22 mouse cellular contexts compared by ENCODE assay signal in genomic region chr9:62246380-62246942, GRCm38 (mm10). TPM values are rescaled to one million over a fixed set of nuclear protein-coding genes. Genes with fewer than 3 reads are reported as not detected.
DNase-seq lines count a peak whose midpoint lies in the region; ATAC-seq and TF ChIP-seq lines count a peak whose summit lies in the region.
"Had no signal": no experiment of that assay in that cellular context is flagged by ENCODE, and none has a peak within 500 bp of the region (broad histone marks: within the 10 kb centered on the region; RNA-seq: fewer than 3 reads in every experiment).

No protein-coding gene starts in this region.

- H3K27ac ChIP-seq in hindbrain, embryonic 15.5 days (replicated peaks): 0 out of 2 replicates have a peak overlapping the region, but pooled peaks have one; percentile 32
- no peak overlapping the region for H3K27ac ChIP-seq in hindbrain, embryonic 10.5 days
- peak overlapping the region; percentile 8; the same call in 1 of the 2 replicates for H3K27ac ChIP-seq in midbrain, embryonic 12.5 days (replicated peaks)
- H3K27ac ChIP-seq in midbrain, embryonic 11.5 days (ENCODE audit: low read depth, low read length): no peak overlapping the region; the same call in 1 of the 2 replicates
- H3K27ac ChIP-seq in intestine, postnatal 0 days (ENCODE audit: low read depth, low read length): no peak overlapping the region
- peak overlapping the region; percentile 24; the same call in 1 of the 2 replicates for H3K27ac ChIP-seq in stomach, postnatal 0 days (replicated peaks)
- H3K27ac ChIP-seq: embryonic facial prominence, embryonic 13.5 days; heart, embryonic 10.5 days; kidney, postnatal 0 days; left cerebral cortex, adult 2 months; limb, embryonic 12.5 days; liver, embryonic 15.5 days had no signal

- WGBS in hindbrain, embryonic 15.5 days: 42% methylated on average over 4 of the region's 4 CpGs
- WGBS in hindbrain, embryonic 10.5 days: 86% methylated on average over 4 of the region's 4 CpGs
- 76% methylated on average over 4 of the region's 4 CpGs for WGBS in midbrain, embryonic 12.5 days
- 78% methylated on average over 4 of the region's 4 CpGs for WGBS in midbrain, embryonic 11.5 days
- WGBS in intestine, postnatal 0 days: 21% methylated on average over 4 of the region's 4 CpGs
- WGBS in stomach, postnatal 0 days: 14% methylated on average over 4 of the region's 4 CpGs

- no peak for TF ChIP-seq CTCF in intestine, postnatal 0 days (IDR thresholded peaks at IDR 0.05; ENCODE audit: low read depth)
- no peak for TF ChIP-seq CTCF in stomach, postnatal 0 days (IDR thresholded peaks at IDR 0.05; ENCODE audit: low read depth)

- no peaks in the 10 kb centered on the region for H3K9me3 ChIP-seq in hindbrain, embryonic 15.5 days
- H3K9me3 ChIP-seq in hindbrain, embryonic 10.5 days: no peaks in the 10 kb centered on the region
- no peaks in the 10 kb centered on the region for H3K9me3 ChIP-seq in midbrain, embryonic 12.5 days
- no peaks in the 10 kb centered on the region for H3K9me3 ChIP-seq in midbrain, embryonic 11.5 days (ENCODE audit: control insufficient read depth, low read length)
- H3K9me3 ChIP-seq in intestine, postnatal 0 days (ENCODE audit: control insufficient read depth): no peaks in the 10 kb centered on the region
- no peaks in the 10 kb centered on the region for H3K9me3 ChIP-seq in stomach, postnatal 0 days (ENCODE audit: control insufficient read depth, low read length)
- H3K9me3 ChIP-seq: embryonic facial prominence, embryonic 13.5 days; heart, embryonic 10.5 days; limb, embryonic 12.5 days; liver, embryonic 15.5 days had no signal

- no peaks in the 10 kb centered on the region for H3K27me3 ChIP-seq in hindbrain, embryonic 15.5 days
- H3K27me3 ChIP-seq in hindbrain, embryonic 10.5 days (ENCODE audit: insufficient read depth, poor library complexity, severe bottlenecking): peaks cover 10% of the 10 kb centered on the region; the same call in 1 of the 2 replicates
- H3K27me3 ChIP-seq in midbrain, embryonic 12.5 days: 0 out of 2 replicates have a peak, but pooled peaks cover 4% of the 10 kb centered on the region
- no peaks in the 10 kb centered on the region for H3K27me3 ChIP-seq in midbrain, embryonic 11.5 days (ENCODE audit: control insufficient read depth, insufficient read depth, low read length)
- H3K27me3 ChIP-seq in intestine, postnatal 0 days (replicated peaks; ENCODE audit: control insufficient read depth, insufficient read depth, low read length): no peaks in the 10 kb centered on the region
- H3K27me3 ChIP-seq in stomach, postnatal 0 days (ENCODE audit: control insufficient read depth, insufficient read depth, low read length): no peaks in the 10 kb centered on the region
- H3K27me3 ChIP-seq: liver, embryonic 15.5 days had no signal

- no peak for DNase-seq in hindbrain, embryonic 10.5 days (ENCODE audit: low spot score)
- no peak for DNase-seq in midbrain, embryonic 11.5 days (ENCODE audit: low spot score, missing footprints)
- DNase-seq in stomach, postnatal 0 days (ENCODE audit: low spot score): no peak
- no peak for DNase-seq in adipocyte (ENCODE audit: low spot score)
- DNase-seq: cerebellum, adult 8-10 months; gastrocnemius, postnatal 10 days; kidney, adult 11 months; right cerebral cortex, adult 18-20 months; thymus, adult 2 months had no signal

- peak overlapping the region; percentile 4 for H3K4me2 ChIP-seq in hindbrain, embryonic 15.5 days
- no peak overlapping the region for H3K4me2 ChIP-seq in midbrain, embryonic 12.5 days (replicated peaks)
- H3K4me2 ChIP-seq in midbrain, embryonic 11.5 days: no peak overlapping the region
- H3K4me2 ChIP-seq in intestine, postnatal 0 days (replicated peaks; ENCODE audit: low read depth): peak overlapping the region; percentile 13; the same call in 1 of the 2 replicates
- H3K4me2 ChIP-seq in stomach, postnatal 0 days (replicated peaks; ENCODE audit: low read depth): 0 out of 2 replicates have a peak overlapping the region, but pooled peaks have one; percentile 14
- H3K4me2 ChIP-seq: embryonic facial prominence, embryonic 13.5 days; limb, embryonic 12.5 days; liver, embryonic 15.5 days had no signal

- H3K9ac ChIP-seq in hindbrain, embryonic 15.5 days: no peak overlapping the region
- no peak overlapping the region for H3K9ac ChIP-seq in midbrain, embryonic 12.5 days (replicated peaks)
- no peak overlapping the region for H3K9ac ChIP-seq in midbrain, embryonic 11.5 days (ENCODE audit: low read length)
- no peak overlapping the region for H3K9ac ChIP-seq in intestine, postnatal 0 days (ENCODE audit: low read depth, low read length)
- no peak overlapping the region for H3K9ac ChIP-seq in stomach, postnatal 0 days (ENCODE audit: low read length)
- H3K9ac ChIP-seq: embryonic facial prominence, embryonic 13.5 days; limb, embryonic 12.5 days; liver, embryonic 15.5 days had no signal

- H3K36me3 ChIP-seq in hindbrain, embryonic 15.5 days: no peaks in the 10 kb centered on the region
- no peaks in the 10 kb centered on the region for H3K36me3 ChIP-seq in hindbrain, embryonic 10.5 days
- no peaks in the 10 kb centered on the region for H3K36me3 ChIP-seq in midbrain, embryonic 12.5 days
- H3K36me3 ChIP-seq in midbrain, embryonic 11.5 days (ENCODE audit: control insufficient read depth, insufficient read depth, low read length): no peaks in the 10 kb centered on the region
- H3K36me3 ChIP-seq in intestine, postnatal 0 days (ENCODE audit: control insufficient read depth, insufficient read depth): no peaks in the 10 kb centered on the region
- no peaks in the 10 kb centered on the region for H3K36me3 ChIP-seq in stomach, postnatal 0 days (ENCODE audit: control insufficient read depth, insufficient read depth, low read length)
- H3K36me3 ChIP-seq: embryonic facial prominence, embryonic 13.5 days; heart, embryonic 10.5 days; limb, embryonic 12.5 days; liver, embryonic 15.5 days had no signal

- no peak for TF ChIP-seq EP300 in stomach, postnatal 0 days (optimal IDR thresholded peaks at IDR 0.05)

- no peak for ATAC-seq in hindbrain, embryonic 15.5 days (ENCODE audit: low FRiP score, low read depth)
- no peak for ATAC-seq in midbrain, embryonic 12.5 days (ENCODE audit: low FRiP score, low read depth)
- no peak for ATAC-seq in midbrain, embryonic 11.5 days (ENCODE audit: low FRiP score)
- ATAC-seq in intestine, postnatal 0 days: no peak
- ATAC-seq in stomach, postnatal 0 days (ENCODE audit: low FRiP score, low TSS enrichment): no peak

- H3K4me1 ChIP-seq in hindbrain, embryonic 15.5 days (replicated peaks): peaks cover 20% of the 10 kb centered on the region
- peaks cover 15% of the 10 kb centered on the region for H3K4me1 ChIP-seq in hindbrain, embryonic 10.5 days (replicated peaks)
- 0 out of 2 replicates have a peak, but pooled peaks cover 5% of the 10 kb centered on the region for H3K4me1 ChIP-seq in midbrain, embryonic 12.5 days
- H3K4me1 ChIP-seq in midbrain, embryonic 11.5 days (ENCODE audit: control insufficient read depth, insufficient read depth, low read length): no peaks in the 10 kb centered on the region
- 0 out of 2 replicates have a peak, but pooled peaks cover 4% of the 10 kb centered on the region for H3K4me1 ChIP-seq in intestine, postnatal 0 days (replicated peaks; ENCODE audit: control insufficient read depth, insufficient read depth, low read length)
- H3K4me1 ChIP-seq in stomach, postnatal 0 days (replicated peaks; ENCODE audit: control insufficient read depth, insufficient read depth): no peaks in the 10 kb centered on the region
- H3K4me1 ChIP-seq: limb, embryonic 12.5 days; liver, embryonic 15.5 days had no signal

- H3K4me3 ChIP-seq in hindbrain, embryonic 15.5 days: no peak overlapping the region
- no peak overlapping the region for H3K4me3 ChIP-seq in hindbrain, embryonic 10.5 days
- H3K4me3 ChIP-seq in midbrain, embryonic 12.5 days: no peak overlapping the region
- H3K4me3 ChIP-seq in midbrain, embryonic 11.5 days (ENCODE audit: low read depth, low read length): no peak overlapping the region
- no peak overlapping the region for H3K4me3 ChIP-seq in intestine, postnatal 0 days (ENCODE audit: low read depth, low read length)
- H3K4me3 ChIP-seq in stomach, postnatal 0 days (ENCODE audit: low read depth, low read length): no peak overlapping the region
- H3K4me3 ChIP-seq: embryonic facial prominence, embryonic 13.5 days; heart, embryonic 10.5 days; left cerebral cortex, adult 2 months; limb, embryonic 12.5 days; liver, embryonic 15.5 days had no signal

RNA-seq across cellular contexts. Expression of gene Spesp1, which starts 35.5 kb away (rescaled TPM):
- polyA plus RNA-seq in hindbrain, embryonic 15.5 days (2015; fragmentation: Nextera tagmentation; extraction: Ambion mirVana): not detected in 2 replicates
- polyA plus RNA-seq in hindbrain, embryonic 10.5 days (2016; fragmentation: Nextera tagmentation; extraction: Ambion mirVana): not detected in 2 replicates
- not detected in 2 replicates for polyA plus RNA-seq in midbrain, embryonic 12.5 days (2016; fragmentation: Nextera tagmentation; extraction: Ambion mirVana)
- polyA plus RNA-seq in midbrain, embryonic 11.5 days (2014; fragmentation: Nextera tagmentation; extraction: Ambion mirVana): not detected in 2 replicates
- not detected in 2 replicates for polyA plus RNA-seq in intestine, postnatal 0 days (2015; fragmentation: Nextera tagmentation; extraction: Ambion mirVana)
- not detected in 2 replicates for polyA plus RNA-seq in stomach, postnatal 0 days (2015; fragmentation: Nextera tagmentation; extraction: Ambion mirVana)
- polyA plus RNA-seq: C2C12; cortical plate, adult 2 months; embryonic facial prominence, embryonic 13.5 days; heart, embryonic 10.5 days; kidney, postnatal 0 days; limb, embryonic 12.5 days; liver, embryonic 15.5 days; small intestine, adult 2 months; urinary bladder, adult 2 months had no signal

Comparison
In these comparisons a context has a peak if more than half of its experiments do, and no peak if none do; other contexts are left out.
1. H3K27ac ChIP-seq: peak in hindbrain, embryonic 15.5 days (single experiment), midbrain, embryonic 12.5 days (single experiment) and stomach, postnatal 0 days (single experiment); none in hindbrain, embryonic 10.5 days (single experiment), midbrain, embryonic 11.5 days (single experiment) and intestine, postnatal 0 days (single experiment).
2. H3K4me2 ChIP-seq: peak in hindbrain, embryonic 15.5 days (single experiment), intestine, postnatal 0 days (single experiment) and stomach, postnatal 0 days (single experiment); none in midbrain, embryonic 12.5 days (single experiment) and midbrain, embryonic 11.5 days (single experiment).